Mouse (Mus musculus) limb, embryonic 13.5 days (tissue): Measurements from ENCODE around the gene Cfd. TPM values are rescaled to one million over a fixed set of nuclear protein-coding genes. Genes with fewer than 3 reads are reported as not detected.

ENCODE experiments used
- ATAC-seq: fragments of 200-750 bp; cut with Nextera tagmentation; 2 replicates; pipeline ENCODE4 v1.8.0; 2017; ENCODE audit warnings: low read depth, moderate number of reproducible peaks, moderate TSS enrichment; ENCODE audit not compliant: low FRiP score
- H3K27ac ChIP-seq: fragments of 300-500 bp; sonication (generic); 2 replicates; pipeline ENCODE4 v1.5.1; 2015; ENCODE audit warnings: inconsistent platforms, mild to moderate bottlenecking, moderate library complexity
- H3K27me3 ChIP-seq: fragments of 300-500 bp; sonication (generic); 2 replicates; pipeline ENCODE4 v1.6.1; 2015; ENCODE audit warnings: mild to moderate bottlenecking, inconsistent platforms
- H3K36me3 ChIP-seq: fragments of 300-500 bp; sonication (generic); 2 replicates; pipeline ENCODE4 v1.6.1; 2015; ENCODE audit warnings: inconsistent platforms, mild to moderate bottlenecking, moderate library complexity
- H3K4me1 ChIP-seq: fragments of 300-500 bp; sonication (generic); 2 replicates; pipeline ENCODE4 v1.6.1; 2015; ENCODE audit warnings: inconsistent platforms
- H3K4me2 ChIP-seq: fragments of 300-500 bp; sonication (generic); replicated peaks from 2 replicates; pipeline ENCODE4 v1.6.1; 2015; ENCODE audit warnings: inconsistent platforms, mild to moderate bottlenecking, moderate library complexity
- H3K4me3 ChIP-seq: fragments of 300-500 bp; sonication (generic); 2 replicates; pipeline ENCODE4 v1.5.1; 2015; ENCODE audit warnings: moderate library complexity, mild to moderate bottlenecking, inconsistent platforms
- H3K9ac ChIP-seq: fragments of 300-500 bp; sonication (generic); 2 replicates; pipeline ENCODE4 v1.6.1; 2015; ENCODE audit warnings: mild to moderate bottlenecking, inconsistent platforms
- H3K9me3 ChIP-seq: fragments of 300-500 bp; sonication (generic); 2 replicates; pipeline ENCODE4 v1.6.1; 2016; ENCODE audit warnings: inconsistent platforms
- WGBS: fragments of 180-500 bp; shearing (Covaris S2); methylation state at CpG from one replicate; pipeline ENCODE4 v1.1.7; 2015; 5-methylcytosine and 5-hydroxymethylcytosine counted together
- polyA plus RNA-seq: library from polyadenylated mRNA; unstranded; fragments of >200 nt; fragmentation: Nextera tagmentation; extraction: Ambion mirVana; gene quantifications from 2 replicates; pipeline ENCODE4 v1.2.1, GENCODE M21; 2015

Gene Cfd
- polyA plus RNA-seq, 1 experiment from 2014 or later, result not detected

- peak overlapping the region; percentile 99 for H3K4me3 ChIP-seq
- ATAC-seq, result no peak
- H3K36me3 ChIP-seq, result peaks cover 49% of the 10 kb centered on the region
- H3K9ac ChIP-seq, result peak overlapping the region; percentile 97
- H3K9me3 ChIP-seq, result no peaks in the 10 kb centered on the region
- peak overlapping the region; percentile 100 for H3K27ac ChIP-seq
- H3K27me3 ChIP-seq, result no peaks in the 10 kb centered on the region
- WGBS, result 2% methylated on average over 10 of the region's 10 CpGs
- peak overlapping the region; percentile 100 for H3K4me2 ChIP-seq
- peaks cover 73% of the 10 kb centered on the region for H3K4me1 ChIP-seq
Observed at GRCm38 (mm10) chr10:79855558-79856184, 35.0 kb upstream of the Cfd start.

GRCm38 (mm10) chr10:79856280-79856679, 34.4 kb upstream of the Cfd start:
- Histone ChIP-seq H3K27ac (no peak overlapping the region; the same call in 1 of the 2 replicates), H3K27me3 (no peaks in the 10 kb centered on the region), H3K4me2 (peak overlapping the region; percentile 100), H3K4me3 (peak overlapping the region; percentile 99), H3K4me1 (peaks cover 74% of the 10 kb centered on the region), H3K9ac (peak overlapping the region; percentile 97), H3K9me3 (no peaks in the 10 kb centered on the region), H3K36me3 (peaks cover 55% of the 10 kb centered on the region)
- ATAC-seq, result no peak
- 44% methylated on average over 6 of the region's 6 CpGs for WGBS

DNA sequence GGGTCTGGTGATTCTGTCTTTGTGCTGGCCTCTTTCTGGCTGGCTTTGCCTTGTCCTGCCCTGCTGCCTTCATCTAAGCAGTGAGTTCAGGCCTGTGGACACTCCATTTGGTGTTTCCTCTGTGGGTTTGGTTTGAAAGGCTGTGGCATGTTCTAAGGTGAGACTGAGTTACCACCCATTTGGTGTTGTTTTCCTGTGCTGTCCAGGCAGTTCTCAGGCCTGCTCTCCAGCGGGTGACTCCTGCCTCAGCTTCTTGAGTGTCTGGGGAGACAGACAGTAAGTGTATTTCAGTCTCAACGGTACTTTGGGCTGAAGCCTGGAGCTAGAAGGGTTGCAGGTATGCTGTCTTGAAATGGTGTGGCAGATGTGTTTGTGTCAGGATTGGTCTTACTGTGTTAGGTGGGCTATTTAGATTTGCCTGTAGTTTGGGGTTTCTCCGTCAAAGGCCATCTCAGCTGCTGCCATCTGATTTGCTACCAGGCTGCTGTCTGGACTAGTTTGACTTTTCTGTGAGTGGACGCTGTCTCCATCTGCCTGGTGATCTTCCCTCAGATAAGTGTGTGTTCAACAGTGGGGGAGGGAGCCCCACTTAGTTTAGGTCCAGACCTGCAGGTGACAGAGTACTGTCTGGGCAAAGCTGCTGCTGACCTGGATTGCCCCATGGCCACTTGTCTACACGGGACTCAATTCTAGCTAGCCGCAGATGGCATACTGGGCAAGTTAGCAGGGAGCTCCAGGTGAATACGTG, 33.8 kb upstream of the Cfd start:
- 47% methylated on average over 7 of the region's 7 CpGs for WGBS
- Histone ChIP-seq H3K4me3 (peak overlapping the region; percentile 99), H3K36me3 (peaks cover 61% of the 10 kb centered on the region), H3K4me2 (peak overlapping the region; percentile 100), H3K27ac (peak overlapping the region; percentile 44; the same call in 1 of the 2 replicates), H3K9ac (peak overlapping the region; percentile 97), H3K27me3 (no peaks in the 10 kb centered on the region), H3K4me1 (peaks cover 70% of the 10 kb centered on the region), H3K9me3 (no peaks in the 10 kb centered on the region)
- ATAC-seq, result no peak

- H3K27ac ChIP-seq, result peak overlapping the region; percentile 44; the same call in 1 of the 2 replicates
- H3K36me3 ChIP-seq, result peaks cover 66% of the 10 kb centered on the region
- peaks cover 65% of the 10 kb centered on the region for H3K4me1 ChIP-seq
Observed at GRCm38 (mm10) chr10:79857452-79857811, 33.2 kb upstream of the Cfd start.

DNA sequence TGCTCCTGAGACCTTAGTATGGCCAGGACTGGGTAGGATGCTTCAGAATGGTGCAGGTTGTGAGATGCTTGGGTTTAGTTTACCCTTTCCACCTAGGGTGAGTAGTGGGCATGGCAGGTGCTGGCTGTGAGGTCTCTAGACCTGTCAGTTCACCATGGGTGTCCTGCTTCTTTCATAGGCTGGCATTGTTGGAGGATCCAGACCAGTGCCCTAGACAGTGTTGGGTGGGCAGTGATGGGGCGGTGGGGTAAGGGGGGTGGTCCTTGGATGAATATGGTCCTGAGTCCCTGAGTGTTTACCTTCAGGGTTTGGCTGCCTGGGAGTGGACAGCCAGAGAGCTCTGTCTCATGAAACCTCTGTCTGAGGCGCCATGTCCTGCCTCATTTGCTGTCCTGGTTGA, 32.8 kb upstream of the Cfd start:
- H3K4me3 ChIP-seq, result peak overlapping the region; percentile 99

More at GRCm38 (mm10) chr10:79857452-79857811, 33.2 kb upstream of the Cfd start:
- H3K4me2 ChIP-seq, result peak overlapping the region; percentile 100
- peak overlapping the region; percentile 97 for H3K9ac ChIP-seq
- WGBS, result 23% methylated on average over 4 of the region's 4 CpGs
- H3K27me3 ChIP-seq, result no peaks in the 10 kb centered on the region
- peak overlapping the region; percentile 99 for H3K4me3 ChIP-seq
- no peak for ATAC-seq
- H3K9me3 ChIP-seq, result no peaks in the 10 kb centered on the region

DNA sequence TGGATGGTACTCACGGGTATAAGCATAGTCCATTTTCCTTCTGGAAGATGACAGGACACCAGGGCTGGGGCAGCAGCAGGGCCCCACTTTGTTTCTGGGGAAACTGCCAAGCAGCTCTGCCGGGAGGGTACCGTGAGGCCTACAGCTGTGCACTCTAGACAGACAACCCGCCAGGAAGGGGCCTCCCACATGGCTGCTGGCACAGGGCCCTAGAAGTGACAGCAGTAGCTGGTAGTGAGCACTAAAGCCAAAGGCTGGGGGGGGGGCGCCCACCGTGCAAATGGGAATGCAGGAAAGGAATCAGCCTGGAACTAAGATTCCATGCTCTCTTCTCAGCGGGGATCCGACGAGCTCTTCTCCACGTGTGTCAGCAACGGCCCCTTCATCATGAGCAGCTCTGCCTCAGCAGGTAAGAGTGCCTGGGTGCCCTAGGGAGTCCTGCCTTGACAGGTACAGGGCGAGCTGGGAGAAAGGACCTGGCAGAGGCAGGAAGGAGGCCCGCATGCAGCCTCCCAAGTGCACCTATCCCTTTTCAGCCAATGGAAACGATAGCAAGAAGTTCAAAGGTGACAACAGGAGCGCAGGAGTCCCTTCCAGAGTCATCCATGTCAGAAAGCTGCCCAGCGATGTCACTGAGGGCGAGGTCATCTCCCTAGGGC, 32.1 kb upstream of the Cfd start:
- peak overlapping the region; percentile 100 for H3K4me2 ChIP-seq
- H3K4me1 ChIP-seq, result peaks cover 56% of the 10 kb centered on the region
- peak overlapping the region; percentile 99 for H3K4me3 ChIP-seq
- H3K9me3 ChIP-seq, result no peaks in the 10 kb centered on the region
- H3K27ac ChIP-seq, result peak overlapping the region; percentile 44; the same call in 1 of the 2 replicates
- H3K36me3 ChIP-seq, result peaks cover 78% of the 10 kb centered on the region
- no peaks in the 10 kb centered on the region for H3K27me3 ChIP-seq
- peak overlapping the region; percentile 97 for H3K9ac ChIP-seq
- WGBS, result 57% methylated on average over 17 of the region's 17 CpGs
- no peak for ATAC-seq

More for the DNA sequence above, 32.8 kb upstream of the Cfd start:
- Histone ChIP-seq H3K27ac (peak overlapping the region; percentile 44; the same call in 1 of the 2 replicates), H3K27me3 (no peaks in the 10 kb centered on the region), H3K9ac (peak overlapping the region; percentile 97), H3K4me1 (peaks cover 60% of the 10 kb centered on the region), H3K9me3 (no peaks in the 10 kb centered on the region), H3K36me3 (peaks cover 71% of the 10 kb centered on the region), H3K4me2 (peak overlapping the region; percentile 100)
- ATAC-seq, result no peak
- WGBS, result 90% methylated on average over 2 of the region's 2 CpGs

- no peak overlapping the region for H3K27ac ChIP-seq
Observed at GRCm38 (mm10) chr10:79859116-79859515, 31.5 kb upstream of the Cfd start.

DNA sequence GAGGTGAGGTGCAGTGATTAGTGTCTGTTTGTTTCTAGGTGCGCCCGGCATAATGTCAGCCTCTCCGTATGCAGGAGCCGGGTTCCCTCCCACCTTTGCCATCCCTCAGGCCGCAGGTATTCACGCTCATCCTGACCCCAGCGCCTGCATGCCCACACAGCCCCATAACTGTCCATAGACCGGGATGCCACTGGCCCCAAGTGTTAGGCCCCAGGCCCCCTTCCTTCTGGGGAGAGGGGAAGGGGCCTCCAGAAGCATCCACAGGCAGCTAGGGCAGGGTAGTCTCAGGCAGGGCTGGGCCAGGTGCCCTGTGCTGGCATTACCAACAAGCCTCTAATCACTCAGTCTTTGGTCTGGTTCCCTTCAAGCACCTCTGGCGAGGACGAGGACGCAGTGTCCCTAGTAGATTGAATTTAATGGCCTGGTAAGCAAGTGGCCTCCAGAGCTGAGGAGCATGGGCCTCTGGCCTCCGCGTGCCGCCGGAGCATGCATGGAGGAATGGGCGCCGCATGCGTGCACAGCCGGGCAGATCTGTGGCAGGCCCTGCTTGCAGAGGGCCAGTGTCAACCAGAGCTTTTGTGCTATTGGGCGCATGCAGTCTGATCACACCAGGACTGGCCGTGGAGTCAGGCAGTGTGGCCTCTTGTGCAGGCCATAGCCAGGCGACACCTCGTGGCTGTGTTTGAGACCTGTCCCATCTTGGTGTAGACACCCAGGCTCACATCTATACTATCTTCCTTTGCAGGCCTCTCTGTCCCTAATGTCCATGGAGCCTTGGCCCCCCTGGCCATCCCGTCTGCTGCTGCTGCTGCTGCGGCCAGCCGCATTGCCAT, 30.4 kb upstream of the Cfd start:
- Histone ChIP-seq H3K9me3 (no peaks in the 10 kb centered on the region), H3K27me3 (no peaks in the 10 kb centered on the region), H3K4me2 (no peak overlapping the region), H3K36me3 (peaks cover 94% of the 10 kb centered on the region), H3K9ac (no peak overlapping the region; the same call in 1 of the 2 replicates), H3K27ac (peak overlapping the region; percentile 22; the same call in 1 of the 2 replicates), H3K4me1 (peaks cover 61% of the 10 kb centered on the region), H3K4me3 (no peak overlapping the region)
- ATAC-seq, result no peak
- 93% methylated on average over 26 of the region's 26 CpGs for WGBS

More at GRCm38 (mm10) chr10:79859116-79859515, 31.5 kb upstream of the Cfd start:
- Histone ChIP-seq H3K27me3 (no peaks in the 10 kb centered on the region), H3K4me1 (peaks cover 56% of the 10 kb centered on the region), H3K4me3 (no peak overlapping the region), H3K9me3 (no peaks in the 10 kb centered on the region), H3K4me2 (no peak overlapping the region; the same call in 1 of the 2 replicates), H3K36me3 (peaks cover 83% of the 10 kb centered on the region), H3K9ac (no peak overlapping the region)
- WGBS, result 83% methylated on average over 11 of the region's 11 CpGs
- no peak for ATAC-seq

GRCm38 (mm10) chr10:79861230-79862048, 29.2 kb upstream of the Cfd start:
- Histone ChIP-seq H3K9ac (0 out of 2 replicates have a peak overlapping the region, but pooled peaks have one; percentile 13), H3K4me2 (no peak overlapping the region), H3K27ac (peak overlapping the region; percentile 22; the same call in 1 of the 2 replicates), H3K4me1 (peaks cover 53% of the 10 kb centered on the region), H3K4me3 (no peak overlapping the region), H3K36me3 (peaks cover 99% of the 10 kb centered on the region), H3K9me3 (no peaks in the 10 kb centered on the region), H3K27me3 (no peaks in the 10 kb centered on the region)
- WGBS, result 73% methylated on average over 25 of the region's 25 CpGs
- ATAC-seq, result no peak

- peaks cover 45% of the 10 kb centered on the region for H3K4me1 ChIP-seq
- WGBS, result 84% methylated on average over 23 of the region's 23 CpGs
- no peak overlapping the region for H3K4me2 ChIP-seq
- no peak overlapping the region; the same call in 1 of the 2 replicates for H3K27ac ChIP-seq
- H3K36me3 ChIP-seq, result peaks cover 99% of the 10 kb centered on the region
- no peak overlapping the region for H3K4me3 ChIP-seq
- no peaks in the 10 kb centered on the region for H3K9me3 ChIP-seq
- no peak for ATAC-seq
- no peaks in the 10 kb centered on the region for H3K27me3 ChIP-seq
- H3K9ac ChIP-seq, result no peak overlapping the region
Observed at GRCm38 (mm10) chr10:79862049-79862788, 28.4 kb upstream of the Cfd start.
